Mouse (Mus musculus) midbrain, postnatal 0 days (tissue): ENCODE measurements around the gene Depdc1b. TPM values are rescaled to one million over a fixed set of nuclear protein-coding genes. Genes with fewer than 3 reads are reported as not detected.

ENCODE experiments used
- ATAC-seq: fragments of 200-750 bp; cut with Nextera tagmentation; 2 replicates; pipeline ENCODE4 v1.8.0; 2017; ENCODE audit warnings: moderate number of reproducible peaks, mild to moderate bottlenecking, moderate TSS enrichment, moderate library complexity; ENCODE audit not compliant: low FRiP score
- DNase-seq: peaks from one replicate; pipeline ENCODE4 v3.0.0-alpha.2; 2015; ENCODE audit warnings: low spot score
- H3K27ac ChIP-seq: fragments of 300-500 bp; sonication (generic); 2 replicates; pipeline ENCODE4 v1.5.1; 2014; ENCODE audit warnings: low read depth, mild to moderate bottlenecking, low read length, mixed read lengths
- H3K27me3 ChIP-seq: fragments of 300-500 bp; sonication (generic); 2 replicates; pipeline ENCODE4 v1.6.1; 2014; ENCODE audit warnings: low read length, control low read depth, mixed read lengths; ENCODE audit not compliant: insufficient read depth
- H3K36me3 ChIP-seq: fragments of 300-500 bp; sonication (generic); 2 replicates; pipeline ENCODE4 v1.6.1; 2014; ENCODE audit warnings: low read length, control low read depth, mixed read lengths; ENCODE audit not compliant: insufficient read depth
- H3K4me1 ChIP-seq: fragments of 300-500 bp; sonication (generic); 2 replicates; pipeline ENCODE4 v1.6.1; 2014; ENCODE audit warnings: mild to moderate bottlenecking, control low read depth, antibody characterized with exemption, low read length, mixed read lengths; ENCODE audit not compliant: insufficient read depth
- H3K4me2 ChIP-seq: fragments of 300-500 bp; sonication (generic); 2 replicates; pipeline ENCODE4 v1.6.1; 2014; ENCODE audit warnings: low read depth, mild to moderate bottlenecking, low read length, mixed read lengths; ENCODE audit not compliant: poor library complexity, severe bottlenecking
- H3K4me3 ChIP-seq: fragments of 300-500 bp; sonication (generic); 2 replicates; pipeline ENCODE4 v1.5.1; 2014; ENCODE audit warnings: low read depth, mild to moderate bottlenecking, low read length, moderate library complexity
- H3K9ac ChIP-seq: fragments of 300-500 bp; sonication (generic); replicated peaks from 2 replicates; pipeline ENCODE4 v1.6.1; 2014; ENCODE audit warnings: mild to moderate bottlenecking, low read length, moderate library complexity, mixed read lengths; ENCODE audit not compliant: poor library complexity, severe bottlenecking
- H3K9me3 ChIP-seq: fragments of 300-500 bp; sonication (generic); 2 replicates; pipeline ENCODE4 v1.6.1; 2016; ENCODE audit warnings: low read length, control low read depth
- CTCF ChIP-seq: IDR thresholded peaks from 2 replicates; pipeline ENCODE4 v1.5.1; 2016; ENCODE audit warnings: antibody characterized with exemption, mild to moderate bottlenecking
- WGBS: fragments of 180-500 bp; shearing (Covaris S2); extraction: QIAGEN DNeasy Blood & Tissue Kit; methylation state at CpG from one replicate; pipeline ENCODE4 v1.1.7; 2014; 5-methylcytosine and 5-hydroxymethylcytosine counted together
- polyA plus RNA-seq: library from polyadenylated mRNA; unstranded; fragments of >200 nt; fragmentation: Nextera tagmentation; extraction: Ambion mirVana; gene quantifications from 2 replicates; pipeline ENCODE4 v1.2.1, GENCODE M21; 2015
- total RNA-seq: library from RNA; depleted of rRNA; stranded (reverse); fragments of >200 nt; gene quantifications from 2 replicates; pipeline ENCODE4 v1.2.3, GENCODE M21; 2014

Gene Depdc1b
- total and polyA plus RNA-seq, 2 experiments from 2014 or later: 0.64 to 1.0 TPM

GRCm38 (mm10) chr13:108320216-108320615 is 4.1 kb downstream of the Depdc1b start:
- Histone ChIP-seq H3K4me3 (no peak overlapping the region), H3K27ac (no peak overlapping the region), H3K4me2 (no peak overlapping the region), H3K9me3 (no peaks in the 10 kb centered on the region), H3K4me1 (peaks cover 4% of the 10 kb centered on the region; the same call in 1 of the 2 replicates), H3K9ac (no peak overlapping the region), H3K27me3 (no peaks in the 10 kb centered on the region), H3K36me3 (no peaks in the 10 kb centered on the region)
- no peak for TF ChIP-seq CTCF
- 84% methylated on average over 8 of the region's 8 CpGs for WGBS
- ATAC-seq: no peak
- DNase-seq: no peak

- DNase-seq (no peak), ATAC-seq (no peak)
- Histone ChIP-seq H3K9ac (no peak overlapping the region), H3K4me2 (no peak overlapping the region), H3K4me3 (no peak overlapping the region), H3K9me3 (no peaks in the 10 kb centered on the region), H3K27me3 (no peaks in the 10 kb centered on the region), H3K4me1 (no peaks in the 10 kb centered on the region), H3K27ac (no peak overlapping the region), H3K36me3 (no peaks in the 10 kb centered on the region)
- 96% methylated on average over 2 of the region's 2 CpGs for WGBS
- TF ChIP-seq CTCF: no peak
Measured at GRCm38 (mm10) chr13:108322466-108322865, 6.3 kb downstream of the Depdc1b start.

- Histone ChIP-seq H3K4me2 (no peak overlapping the region), H3K27ac (no peak overlapping the region), H3K9me3 (no peaks in the 10 kb centered on the region), H3K4me3 (no peak overlapping the region), H3K27me3 (no peaks in the 10 kb centered on the region), H3K9ac (no peak overlapping the region), H3K4me1 (no peaks in the 10 kb centered on the region), H3K36me3 (no peaks in the 10 kb centered on the region)
- 93% methylated on average over 2 of the region's 2 CpGs for WGBS
- ATAC-seq (no peak), DNase-seq (no peak)
- no peak for TF ChIP-seq CTCF
Measured at GRCm38 (mm10) chr13:108323317-108323716, 7.2 kb downstream of the Depdc1b start.

- no peak for DNase-seq
- no peak overlapping the region for H3K4me2 ChIP-seq
- 93% methylated on average over 22 of the region's 22 CpGs for WGBS
Measured at GRCm38 (mm10) chr13:108323866-108324829, 8.0 kb downstream of the Depdc1b start.

GRCm38 (mm10) chr13:108325871-108326270 is 9.7 kb downstream of the Depdc1b start:
- 90% methylated on average over 5 of the region's 5 CpGs for WGBS
- H3K9ac ChIP-seq: no peak overlapping the region
- no peak overlapping the region for H3K27ac ChIP-seq
- H3K4me3 ChIP-seq: no peak overlapping the region
- H3K4me1 ChIP-seq: no peaks in the 10 kb centered on the region
- DNase-seq (no peak), ATAC-seq (no peak)
- no peaks in the 10 kb centered on the region for H3K36me3 ChIP-seq
- H3K9me3 ChIP-seq: no peaks in the 10 kb centered on the region
- H3K4me2 ChIP-seq: no peak overlapping the region
- no peaks in the 10 kb centered on the region for H3K27me3 ChIP-seq
- TF ChIP-seq CTCF: no peak

More at GRCm38 (mm10) chr13:108323866-108324829, 8.0 kb downstream of the Depdc1b start:
- no peaks in the 10 kb centered on the region for H3K4me1 ChIP-seq
- no peak overlapping the region for H3K9ac ChIP-seq
- no peaks in the 10 kb centered on the region for H3K36me3 ChIP-seq
- H3K27me3 ChIP-seq: no peaks in the 10 kb centered on the region
- H3K4me3 ChIP-seq: no peak overlapping the region
- no peak for ATAC-seq
- H3K27ac ChIP-seq: no peak overlapping the region
- no peak for TF ChIP-seq CTCF
- H3K9me3 ChIP-seq: no peaks in the 10 kb centered on the region

- no peak for DNase-seq
- ATAC-seq: no peak
- Histone ChIP-seq H3K36me3 (no peaks in the 10 kb centered on the region), H3K9me3 (no peaks in the 10 kb centered on the region), H3K9ac (no peak overlapping the region), H3K4me1 (no peaks in the 10 kb centered on the region), H3K4me3 (no peak overlapping the region), H3K4me2 (no peak overlapping the region), H3K27me3 (no peaks in the 10 kb centered on the region), H3K27ac (no peak overlapping the region)
- no peak for TF ChIP-seq CTCF
- 97% methylated on average over 10 of the region's 10 CpGs for WGBS
Measured at GRCm38 (mm10) chr13:108326351-108326750, 10.2 kb downstream of the Depdc1b start.
